Mouse (Mus musculus): ENCODE results near the gene Rac1. TPM values are rescaled to one million over a fixed set of nuclear protein-coding genes. Genes with fewer than 3 reads are reported as not detected.

The Rac1 gene
- polyA plus RNA-seq, 1 experiment from 2014 or later = 475 TPM

DNA sequence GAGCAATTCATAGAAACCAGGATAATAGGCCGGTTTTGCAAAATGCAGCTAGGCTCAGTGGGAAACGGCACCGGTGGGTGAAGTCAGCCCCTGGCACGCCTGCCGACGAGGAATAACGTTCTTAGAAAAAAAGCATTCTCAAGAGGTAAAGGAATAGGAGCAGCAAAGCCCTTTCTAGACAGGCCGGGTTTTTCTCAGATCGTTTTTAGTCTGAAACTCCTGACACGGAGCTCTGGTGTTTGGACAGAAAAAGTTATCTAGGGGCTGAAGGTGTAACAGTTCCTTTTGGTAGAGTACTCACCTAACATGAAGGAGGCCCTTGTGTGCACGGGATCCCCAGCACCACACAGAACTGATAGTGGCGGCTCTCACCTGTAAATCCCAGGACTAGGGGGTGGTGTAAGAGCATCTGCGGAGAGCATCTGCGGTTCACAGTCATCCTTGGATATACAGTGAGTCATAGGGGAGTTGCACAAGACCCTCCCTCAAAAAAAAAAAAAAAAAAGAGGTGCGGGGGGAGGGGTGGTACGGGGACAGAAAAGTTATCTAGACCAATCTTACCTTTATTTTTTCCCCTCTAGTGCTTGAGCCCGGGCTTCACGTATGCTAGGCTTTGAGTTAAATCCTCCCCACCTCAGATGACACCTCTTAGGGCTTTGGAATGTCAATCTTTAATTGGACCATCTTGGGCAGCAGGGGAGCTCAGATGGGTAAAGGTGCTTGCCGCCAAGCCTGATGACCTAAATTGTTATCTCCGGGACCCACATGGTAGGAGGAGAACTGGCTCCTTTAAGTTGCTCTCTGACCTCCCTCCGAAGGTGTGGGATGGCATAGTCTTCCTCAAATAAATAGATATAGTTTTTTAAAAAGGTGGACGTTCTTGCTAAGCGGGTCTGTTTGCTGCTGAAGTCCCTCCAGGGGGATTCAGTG, 62.4 kb downstream of the Rac1 start:
- Histone ChIP-seq H3K27ac (ENCODE audit: low read depth) (no peak overlapping the region), H3K4me3 (ENCODE audit: low read depth, low read length) (peak overlapping the region; percentile 50), H3K4me1 (replicated peaks; ENCODE audit: control insufficient read depth, insufficient read depth, low read length) (peaks cover 12% of the 10 kb centered on the region), H3K4me2 (ENCODE audit: low read length) (peak overlapping the region; percentile 97), H3K36me3 (ENCODE audit: control insufficient read depth, insufficient read depth, low read length) (no peaks in the 10 kb centered on the region), H3K9ac (ENCODE audit: low read length) (peak overlapping the region; percentile 56), H3K27me3 (replicated peaks; ENCODE audit: control insufficient read depth, insufficient read depth, low read length) (no peaks in the 10 kb centered on the region), H3K9me3 (ENCODE audit: control insufficient read depth, low read length) (no peaks in the 10 kb centered on the region)
- WGBS = 31% methylated on average over 22 of the region's 23 CpGs
- ATAC-seq (replicated peaks; ENCODE audit: low FRiP score, low TSS enrichment, low read depth) (no peak), DNase-seq (ENCODE audit: low spot score) (no peak)

- Histone ChIP-seq H3K9me3 (ENCODE audit: control insufficient read depth, low read length) (no peaks in the 10 kb centered on the region), H3K27me3 (replicated peaks; ENCODE audit: control insufficient read depth, insufficient read depth, low read length) (no peaks in the 10 kb centered on the region), H3K9ac (ENCODE audit: low read length) (peak overlapping the region; percentile 56), H3K4me2 (ENCODE audit: low read length) (peak overlapping the region; percentile 97), H3K36me3 (ENCODE audit: control insufficient read depth, insufficient read depth, low read length) (no peaks in the 10 kb centered on the region), H3K27ac (ENCODE audit: low read depth) (no peak overlapping the region), H3K4me1 (replicated peaks; ENCODE audit: control insufficient read depth, insufficient read depth, low read length) (peaks cover 12% of the 10 kb centered on the region), H3K4me3 (ENCODE audit: low read depth, low read length) (peak overlapping the region; percentile 50)
- DNase-seq (ENCODE audit: low spot score) (no peak), ATAC-seq (replicated peaks; ENCODE audit: low FRiP score, low TSS enrichment, low read depth) (peak; percentile 61; the same call in 1 of the 2 replicates)
- WGBS = under 1% methylated on average over 20 of the region's 20 CpGs
Measured at GRCm38 (mm10) chr5:143464757-143465118, 63.1 kb downstream of the Rac1 start.

- Histone ChIP-seq H3K4me1 (replicated peaks; ENCODE audit: control insufficient read depth, insufficient read depth, low read length) (peaks cover 12% of the 10 kb centered on the region), H3K27me3 (replicated peaks; ENCODE audit: control insufficient read depth, insufficient read depth, low read length) (no peaks in the 10 kb centered on the region), H3K9ac (ENCODE audit: low read length) (peak within 1 kb of the TSS; percentile 56), H3K4me3 (ENCODE audit: low read depth, low read length) (peak within 1 kb of the TSS; percentile 50), H3K27ac (ENCODE audit: low read depth) (no peak within 1 kb of the TSS), H3K4me2 (ENCODE audit: low read length) (peak within 1 kb of the TSS; percentile 97), H3K36me3 (ENCODE audit: control insufficient read depth, insufficient read depth, low read length) (no peaks in the 10 kb centered on the region), H3K9me3 (ENCODE audit: control insufficient read depth, low read length) (no peaks in the 10 kb centered on the region)
- 2% methylated on average over 43 of the region's 43 CpGs for WGBS
- ATAC-seq (replicated peaks; ENCODE audit: low FRiP score, low TSS enrichment, low read depth) (peak; percentile 95), DNase-seq (ENCODE audit: low spot score) (peak; percentile 89)
Measured at GRCm38 (mm10) chr5:143464100-143464756, 63.6 kb downstream of the Rac1 start, which contains the start of gene Daglb. Daglb (plus strand) TSS chr5:143464584.

DNA sequence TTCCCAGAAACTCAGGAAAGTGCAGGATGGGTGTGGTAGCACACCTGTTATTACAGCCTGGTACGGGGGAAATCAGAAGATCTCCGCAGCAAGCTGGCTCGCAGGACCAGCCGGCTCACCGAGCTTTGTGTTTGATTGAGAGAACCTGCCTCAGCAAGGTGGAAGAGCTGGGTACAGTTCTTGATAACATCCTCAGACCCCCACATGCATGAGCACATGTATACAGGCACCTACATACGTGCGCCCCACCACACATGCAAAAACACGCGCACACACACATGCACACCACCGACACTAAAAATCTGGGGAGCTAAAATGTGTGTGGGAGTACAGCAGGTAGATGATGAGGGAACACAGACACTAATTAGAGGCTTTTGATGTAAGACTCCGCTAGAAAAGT, 64.2 kb downstream of the Rac1 start:
- H3K4me1 ChIP-seq (replicated peaks; ENCODE audit: control insufficient read depth, insufficient read depth, low read length) = peaks cover 12% of the 10 kb centered on the region
- DNase-seq (ENCODE audit: low spot score) (no peak), ATAC-seq (replicated peaks; ENCODE audit: low FRiP score, low TSS enrichment, low read depth) (no peak)
- H3K27ac ChIP-seq (ENCODE audit: low read depth) = no peak overlapping the region
- H3K9me3 ChIP-seq (ENCODE audit: control insufficient read depth, low read length) = no peaks in the 10 kb centered on the region
- peak overlapping the region; percentile 50 for H3K4me3 ChIP-seq (ENCODE audit: low read depth, low read length)
- H3K9ac ChIP-seq (ENCODE audit: low read length) = peak overlapping the region; percentile 56
- no peaks in the 10 kb centered on the region for H3K27me3 ChIP-seq (replicated peaks; ENCODE audit: control insufficient read depth, insufficient read depth, low read length)
- H3K4me2 ChIP-seq (ENCODE audit: low read length) = peak overlapping the region; percentile 97
- no peaks in the 10 kb centered on the region for H3K36me3 ChIP-seq (ENCODE audit: control insufficient read depth, insufficient read depth, low read length)
- 76% methylated on average over 11 of the region's 11 CpGs for WGBS

Other genes starting within 250 kb of the Rac1 start
- gene Zfp853, start 234.4 kb downstream of the Rac1 start, polyA plus RNA-seq (2014; fragmentation: Nextera tagmentation; extraction: Ambion mirVana) = not detected in 2 replicates
- 35.7 and 37.5 TPM in 2 replicates for gene E130309D02Rik, start 212.7 kb downstream of the Rac1 start, polyA plus RNA-seq (2014; fragmentation: Nextera tagmentation; extraction: Ambion mirVana)
- gene Zdhhc4, start 198.8 kb downstream of the Rac1 start, polyA plus RNA-seq (2014; fragmentation: Nextera tagmentation; extraction: Ambion mirVana) = 73.5 and 78.4 TPM in 2 replicates
- gene Grid2ip, start 170.7 kb downstream of the Rac1 start, polyA plus RNA-seq (2014; fragmentation: Nextera tagmentation; extraction: Ambion mirVana) = 0.28 and 0.30 TPM in 2 replicates
- gene Kdelr2, start 124.2 kb downstream of the Rac1 start, polyA plus RNA-seq (2014; fragmentation: Nextera tagmentation; extraction: Ambion mirVana) = 311 and 337 TPM in 2 replicates
- gene Daglb, start 63.5 kb downstream of the Rac1 start, polyA plus RNA-seq (2014; fragmentation: Nextera tagmentation; extraction: Ambion mirVana) = 9.3 and 10.3 TPM in 2 replicates
- gene Cyth3, start 94.4 kb upstream of the Rac1 start, polyA plus RNA-seq (2014; fragmentation: Nextera tagmentation; extraction: Ambion mirVana) = 51.6 and 52.2 TPM in 2 replicates
- 19.5 and 20.4 TPM in 2 replicates for gene Usp42, start 204.2 kb upstream of the Rac1 start, polyA plus RNA-seq (2014; fragmentation: Nextera tagmentation; extraction: Ambion mirVana)